Mouse (Mus musculus): ENCODE data around the gene Olfr1377. TPM values are rescaled to one million over a fixed set of nuclear protein-coding genes. Genes with fewer than 3 reads are reported as not detected.

Gene Olfr1377
- total RNA-seq, 2 experiments from 2014 or later: not detected

Other genes starting within 250 kb of the Olfr1377 start
- 1 to 10 TPM; 5.0 to 5.3 TPM for gene Zfp354c, start 154.2 kb upstream of the Olfr1377 start, total RNA-seq (2021)
- 1 to 10 TPM in 1 of 2 experiments, under 1 TPM in 1; 0.76 to 1.1 TPM for gene Zfp879, start 140.4 kb upstream of the Olfr1377 start, total RNA-seq (2021)
- gene Grm6, start 131.3 kb upstream of the Olfr1377 start, total RNA-seq (2021): not detected
- gene Zfp454, start 94.3 kb upstream of the Olfr1377 start, total RNA-seq (2021): 1 to 10 TPM in 1 of 2 experiments, under 1 TPM in 1; 0.78 to 1.3 TPM
- gene Zfp2, start 65.8 kb upstream of the Olfr1377 start, total RNA-seq (2021): 1 to 10 TPM; 2.6 to 3.2 TPM
- 1 to 10 TPM in 1 of 2 experiments, under 1 TPM in 1; 0.96 to 1.7 TPM for gene Zfp354b, start 50.3 kb upstream of the Olfr1377 start, total RNA-seq (2021)
- not detected for gene 4933414I15Rik, start 38.2 kb upstream of the Olfr1377 start, total RNA-seq (2021)
- gene Prop1, start 28.2 kb upstream of the Olfr1377 start, total RNA-seq (2021): not detected
- gene Olfr1378, start 15.4 kb upstream of the Olfr1377 start, total RNA-seq (2021): not detected
- gene Olfr51, start 21.6 kb downstream of the Olfr1377 start, total RNA-seq (2021): not detected
- gene Olfr54, start 32.3 kb downstream of the Olfr1377 start, total RNA-seq (2021): not detected
- gene Olfr1375, start 66.1 kb downstream of the Olfr1377 start, total RNA-seq (2021): not detected
- gene Zfp354a, start 77.3 kb downstream of the Olfr1377 start, total RNA-seq (2021): 1 to 10 TPM; 1.7 to 2.1 TPM
- not detected for gene Gm12569, start 238.5 kb downstream of the Olfr1377 start, total RNA-seq (2021)

Measured in heart, postnatal 14 days (tissue).